Mouse (Mus musculus) mouse embryonic stem cell (cell line): ENCODE results near the gene Etnk1.

Experiments
- in situ Hi-C, 2 experiments: fragments of 300-500 bp; cut with MboI; formaldehyde crosslinking; loops; 1 replicate in 1 of 2; 3 replicates in 1 of 2; pipeline ENCODE4 v1.14.3; 2019 to 2020; ENCODE audit warnings: low sequenced_read_pairs in 2 of 2, low pct_unique_long_range_greater_than_20kb in 1 of 2, mixed read lengths in 1 of 2; ENCODE audit not compliant: unreplicated experiment in 1 of 2

The Etnk1 gene

GRCm38 (mm10) chr6:143239362-143240074 lies 72.5 kb downstream of the Etnk1 start:
- in situ Hi-C loops, result no loop called here

GRCm38 (mm10) chr6:143243191-143243590 lies 76.2 kb downstream of the Etnk1 start:
- in situ Hi-C loops, result no loop called here

GRCm38 (mm10) chr6:143257921-143258320 lies 90.9 kb downstream of the Etnk1 start:
- in situ Hi-C loops, result no loop called here

DNA sequence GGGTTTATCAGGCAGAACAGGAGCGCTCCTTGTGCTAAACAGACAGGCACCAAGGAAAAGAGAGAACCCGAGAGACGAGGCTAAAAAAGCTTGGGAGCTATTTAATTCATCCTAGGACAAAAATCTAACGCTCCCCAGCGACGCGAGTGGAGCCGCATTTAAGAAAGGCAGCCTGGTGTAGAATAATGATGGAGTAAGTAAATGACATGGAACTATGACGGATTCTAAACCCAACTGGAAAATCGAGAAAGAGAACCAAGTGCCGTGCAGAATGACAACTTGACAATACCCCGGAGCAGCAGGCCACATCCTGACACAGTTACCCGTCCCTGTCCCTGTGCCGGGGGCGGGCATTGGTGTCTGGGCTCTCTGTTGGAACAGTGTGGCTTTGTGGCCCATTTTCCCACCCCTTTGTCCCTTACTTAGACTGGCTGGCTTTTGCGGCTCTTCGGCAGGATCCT lies 92.2 kb downstream of the Etnk1 start:
- in situ Hi-C loops, result no loop called here

- in situ Hi-C loops, result no loop called here
Observed at GRCm38 (mm10) chr6:143259870-143260559, 93.0 kb downstream of the Etnk1 start.

- in situ Hi-C loops, result no loop called here
Observed at GRCm38 (mm10) chr6:143260560-143261288, 93.7 kb downstream of the Etnk1 start.

- in situ Hi-C loops, result no loop called here
Observed at GRCm38 (mm10) chr6:143261289-143261665, 94.3 kb downstream of the Etnk1 start.

DNA sequence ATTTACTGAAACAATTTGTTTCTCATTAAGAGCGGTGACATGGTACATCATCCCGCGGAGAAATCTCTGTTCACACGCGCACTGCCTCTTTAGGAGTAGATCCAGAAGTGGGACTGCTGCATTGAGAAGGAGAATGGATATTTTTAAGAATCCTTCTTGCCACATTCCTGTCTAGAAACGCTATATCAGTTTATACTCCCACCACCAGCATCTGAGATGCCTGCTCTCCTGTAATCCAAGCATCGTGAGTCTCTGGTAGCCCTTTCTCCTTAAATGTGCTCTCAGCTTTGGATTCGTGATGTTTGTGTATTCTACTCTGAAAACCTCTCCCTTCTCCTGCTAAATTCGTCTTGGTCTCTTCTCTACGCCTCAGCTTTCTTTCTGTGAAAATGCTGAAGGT lies 98.5 kb downstream of the Etnk1 start:
- in situ Hi-C loops, result no loop called here

- in situ Hi-C loops, result no loop called here
Observed at GRCm38 (mm10) chr6:143279222-143279621, 112.2 kb downstream of the Etnk1 start.
